Mouse (Mus musculus) lung, embryonic 14.5 days (tissue): ENCODE results near the gene 2310034C09Rik. TPM values are rescaled to one million over a fixed set of nuclear protein-coding genes. Genes with fewer than 3 reads are reported as not detected.
"Not testable (repeated sequence)": the region's sequence is repeated elsewhere in the genome, so short reads cannot be mapped to it uniquely, and the experiment has no call there.

Source experiments
- ATAC-seq: fragments of 200-750 bp; cut with Nextera tagmentation; 2 replicates; pipeline ENCODE4 v1.8.0; 2017; ENCODE audit warnings: mild to moderate bottlenecking, moderate TSS enrichment, moderate library complexity; ENCODE audit not compliant: insufficient read depth
- DNase-seq: peaks from one replicate; pipeline ENCODE4 v3.0.0-alpha.2; 2015
- H3K27ac ChIP-seq: fragments of 300-500 bp; sonication (generic); 2 replicates; pipeline ENCODE4 v1.5.1; 2014; ENCODE audit warnings: low read depth, mild to moderate bottlenecking, moderate library complexity
- H3K27me3 ChIP-seq: fragments of 300-500 bp; sonication (generic); 2 replicates; pipeline ENCODE4 v1.6.1; 2014; ENCODE audit warnings: low read length, control low read depth; ENCODE audit not compliant: insufficient read depth
- H3K36me3 ChIP-seq: fragments of 300-500 bp; sonication (generic); 2 replicates; pipeline ENCODE4 v1.6.1; 2014; ENCODE audit warnings: control low read depth; ENCODE audit not compliant: insufficient read depth
- H3K4me1 ChIP-seq: fragments of 300-500 bp; sonication (generic); 2 replicates; pipeline ENCODE4 v1.6.1; 2014; ENCODE audit warnings: antibody characterized with exemption, control low read depth; ENCODE audit not compliant: insufficient read depth
- H3K4me2 ChIP-seq: fragments of 300-500 bp; sonication (generic); 2 replicates; pipeline ENCODE4 v1.6.1; 2014; ENCODE audit warnings: mild to moderate bottlenecking
- H3K4me3 ChIP-seq: fragments of 300-500 bp; sonication (generic); 2 replicates; pipeline ENCODE4 v1.5.1; 2014; ENCODE audit warnings: low read depth, low read length
- H3K9ac ChIP-seq: fragments of 300-500 bp; sonication (generic); 2 replicates; pipeline ENCODE4 v1.6.1; 2014
- H3K9me3 ChIP-seq: fragments of 300-500 bp; sonication (generic); 2 replicates; pipeline ENCODE4 v1.6.1; 2016; ENCODE audit warnings: low read depth, low read length, control low read depth
- CTCF ChIP-seq: IDR thresholded peaks from 2 replicates; pipeline ENCODE4 v1.5.1; 2016; ENCODE audit warnings: antibody characterized with exemption, low read depth
- WGBS: fragments of 180-500 bp; shearing (Covaris S2); extraction: QIAGEN DNeasy Blood & Tissue Kit; methylation state at CpG from one replicate; pipeline ENCODE4 v1.1.7; 2014; 5-methylcytosine and 5-hydroxymethylcytosine counted together
- polyA plus RNA-seq: library from polyadenylated mRNA; unstranded; fragments of >200 nt; fragmentation: Nextera tagmentation; extraction: Ambion mirVana; gene quantifications from 2 replicates; pipeline ENCODE4 v1.2.1, GENCODE M21; 2014

The 2310034C09Rik gene
- polyA plus RNA-seq: not detected in 2 replicates

- H3K4me1 ChIP-seq, ATAC-seq, DNase-seq, H3K4me3 ChIP-seq, H3K9ac ChIP-seq, H3K27ac ChIP-seq, H3K27me3 ChIP-seq, H3K9me3 ChIP-seq, H3K36me3 ChIP-seq, H3K4me2 ChIP-seq: not testable (repeated sequence)
- WGBS: 92% methylated on average over 3 of the region's 3 CpGs
These were observed at the start of gene 2310034C09Rik for GRCm38 (mm10) chr16:88758547-88758946. Gene 2310034C09Rik (plus strand): TSS chr16:88758847.

DNA sequence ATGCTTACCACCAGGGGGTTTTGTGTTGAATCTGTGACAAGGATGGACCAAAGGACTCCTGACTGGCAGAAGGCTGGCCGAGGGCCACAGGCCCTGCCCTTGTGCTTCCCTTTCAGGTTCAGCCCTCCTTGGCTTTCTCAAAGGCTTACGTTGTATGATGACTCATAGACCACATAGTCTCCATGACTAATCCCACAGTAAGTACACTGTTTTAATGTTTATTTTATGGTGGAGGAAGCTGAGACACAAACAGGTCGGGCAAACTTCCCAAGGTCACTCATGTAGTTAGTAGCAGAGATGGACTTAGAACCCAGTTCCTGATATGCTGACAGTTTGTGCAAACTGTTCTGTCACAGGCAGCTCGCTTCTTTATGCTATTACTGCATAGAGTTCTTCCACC, 47.9 kb upstream of the 2310034C09Rik start:
- Histone ChIP-seq H3K4me3 (no peak overlapping the region), H3K36me3 (no peaks in the 10 kb centered on the region), H3K27ac (no peak overlapping the region), H3K4me2 (no peak overlapping the region), H3K27me3 (no peaks in the 10 kb centered on the region), H3K9me3 (no peaks in the 10 kb centered on the region), H3K4me1 (no peaks in the 10 kb centered on the region), H3K9ac (no peak overlapping the region)
- DNase-seq (no peak), ATAC-seq (no peak)
- WGBS: 64% methylated on average over 4 of the region's 4 CpGs
- TF ChIP-seq CTCF: no peak

DNA sequence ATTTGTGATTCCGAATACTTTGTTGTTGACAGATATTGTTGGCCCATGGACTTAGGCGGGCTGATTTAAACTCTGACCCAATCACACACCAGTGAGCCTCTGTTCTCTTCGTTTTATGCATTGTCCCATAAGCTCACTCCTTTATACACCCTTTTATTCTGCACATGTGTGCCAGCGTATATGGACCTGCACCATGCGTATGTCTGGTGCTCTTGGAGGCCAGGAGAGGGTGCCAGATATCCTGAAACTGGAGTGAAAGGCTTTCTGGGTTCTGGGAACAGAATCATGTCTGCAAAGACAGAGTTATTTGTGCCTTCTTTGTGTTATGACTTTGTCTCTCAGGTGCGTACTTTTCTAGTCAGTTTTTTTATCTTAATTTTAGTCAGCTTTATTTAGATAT, 47.4 kb upstream of the 2310034C09Rik start:
- ATAC-seq: no peak
- DNase-seq: peak; percentile 4
- no peak for TF ChIP-seq CTCF
- no peaks in the 10 kb centered on the region for H3K4me1 ChIP-seq
- no peak overlapping the region for H3K27ac ChIP-seq
- no peaks in the 10 kb centered on the region for H3K36me3 ChIP-seq
- no peak overlapping the region for H3K4me2 ChIP-seq
- H3K27me3 ChIP-seq: no peaks in the 10 kb centered on the region
- WGBS: 78% methylated on average over 6 of the region's 6 CpGs
- no peak overlapping the region for H3K4me3 ChIP-seq
- H3K9ac ChIP-seq: no peak overlapping the region
- H3K9me3 ChIP-seq: no peaks in the 10 kb centered on the region

GRCm38 (mm10) chr16:88716549-88716948, 42.1 kb upstream of the 2310034C09Rik start:
- Histone ChIP-seq H3K4me1 (no peaks in the 10 kb centered on the region), H3K4me3 (no peak overlapping the region), H3K27me3 (no peaks in the 10 kb centered on the region), H3K27ac (no peak overlapping the region), H3K9ac (no peak overlapping the region), H3K9me3 (no peaks in the 10 kb centered on the region), H3K4me2 (no peak overlapping the region), H3K36me3 (no peaks in the 10 kb centered on the region)
- ATAC-seq (no peak), DNase-seq (no peak)
- no peak for TF ChIP-seq CTCF

DNA sequence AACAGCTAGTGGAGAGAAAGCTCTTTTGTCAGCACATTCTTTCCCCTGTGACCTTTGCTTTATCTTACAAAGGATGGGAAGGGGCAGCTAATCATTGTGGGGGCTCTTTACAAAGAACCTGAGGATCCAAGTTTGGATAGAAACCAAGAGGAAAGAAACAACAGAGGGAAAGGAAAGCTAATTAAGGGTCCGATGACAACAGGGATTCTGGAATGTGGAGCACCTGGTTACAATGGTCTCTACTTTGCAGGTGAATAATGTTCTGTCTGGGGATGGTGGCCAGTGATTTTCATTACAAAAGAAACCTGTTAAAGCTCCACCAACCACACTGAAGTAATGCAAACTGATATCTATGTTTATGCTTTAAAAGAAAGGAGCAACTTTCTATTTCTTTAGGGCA, 38.6 kb upstream of the 2310034C09Rik start:
- WGBS: 41% methylated on average over 1 of the region's 1 CpGs
- DNase-seq (no peak), ATAC-seq (no peak)
- H3K27ac ChIP-seq: no peak overlapping the region
- H3K4me1 ChIP-seq: no peaks in the 10 kb centered on the region
- H3K4me2 ChIP-seq: no peak overlapping the region
- TF ChIP-seq CTCF: no peak
- no peaks in the 10 kb centered on the region for H3K9me3 ChIP-seq
- H3K27me3 ChIP-seq: no peaks in the 10 kb centered on the region
- no peak overlapping the region for H3K9ac ChIP-seq
- H3K4me3 ChIP-seq: no peak overlapping the region
- H3K36me3 ChIP-seq: no peaks in the 10 kb centered on the region

DNA sequence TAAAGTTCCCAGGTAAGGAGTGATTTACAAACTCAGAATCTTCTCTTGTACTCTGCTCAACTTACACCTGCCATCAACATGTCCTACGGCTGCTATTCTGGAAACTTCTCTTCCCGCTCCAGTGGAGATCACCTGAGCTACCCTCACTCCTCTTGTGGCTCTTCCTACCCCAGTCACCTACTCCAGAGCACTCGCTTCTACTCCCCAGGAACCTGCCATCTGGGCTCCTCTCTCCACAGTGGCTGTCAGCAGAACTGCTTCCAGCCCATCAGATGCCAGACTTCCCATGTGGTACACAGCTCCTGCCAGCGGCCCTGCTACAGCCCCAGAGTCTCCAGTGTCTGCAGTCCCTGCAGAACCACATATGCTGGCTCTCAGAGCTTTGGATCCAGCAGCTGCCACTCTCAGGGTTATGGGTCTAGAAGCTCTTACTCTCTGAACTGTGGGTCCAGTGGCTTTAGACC, 29.8 kb upstream of the 2310034C09Rik start, which contains the start of gene Krtap13-1:
TSS of gene Krtap13-1 (plus strand) at position 51 of the 464 bp plus-strand sequence.
- no peak within 1 kb of the TSS for H3K9ac ChIP-seq
- no peaks in the 10 kb centered on the region for H3K9me3 ChIP-seq
- no peaks in the 10 kb centered on the region for H3K36me3 ChIP-seq
- DNase-seq: no peak
- no peaks in the 10 kb centered on the region for H3K4me1 ChIP-seq
- no peak within 1 kb of the TSS for H3K4me2 ChIP-seq
- ATAC-seq: no peak
- H3K27ac ChIP-seq: no peak within 1 kb of the TSS
- WGBS: 80% methylated on average over 4 of the region's 4 CpGs
- no peak within 1 kb of the TSS for H3K4me3 ChIP-seq
- no peaks in the 10 kb centered on the region for H3K27me3 ChIP-seq
- no peak for TF ChIP-seq CTCF

DNA sequence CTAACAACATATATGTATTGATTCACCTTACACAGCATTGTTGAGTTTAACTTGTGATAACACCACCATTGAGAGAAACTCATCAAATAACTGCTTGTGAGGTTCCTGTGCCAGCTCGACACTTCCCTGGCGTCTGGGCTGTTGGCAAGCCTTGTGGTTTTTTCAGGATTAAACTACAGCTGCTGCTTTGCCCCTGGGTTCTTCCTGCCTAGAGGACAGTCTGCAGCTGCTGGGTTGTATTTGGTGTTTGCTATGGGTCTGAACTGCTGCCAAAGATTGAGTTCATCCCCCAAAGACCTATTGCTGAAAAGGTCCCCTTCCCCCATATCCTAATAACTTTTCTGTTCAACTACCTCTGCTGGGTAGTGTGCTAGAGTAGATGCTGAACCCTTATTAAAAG, 23.3 kb upstream of the 2310034C09Rik start:
- Histone ChIP-seq H3K9me3 (no peaks in the 10 kb centered on the region), H3K9ac (no peak overlapping the region), H3K27me3 (no peaks in the 10 kb centered on the region), H3K4me3 (no peak overlapping the region), H3K4me2 (no peak overlapping the region), H3K27ac (no peak overlapping the region), H3K36me3 (no peaks in the 10 kb centered on the region), H3K4me1 (no peaks in the 10 kb centered on the region)
- DNase-seq (peak; percentile 27), ATAC-seq (peak; percentile 24; the same call in 1 of the 2 replicates)
- WGBS: 47% methylated on average over 2 of the region's 2 CpGs
- TF ChIP-seq CTCF: no peak
